Mouse (Mus musculus) ES-E14 (cell line): ENCODE results near the gene Osbpl10.

Experiments used
- CHD2 ChIP-seq: IDR thresholded peaks from 2 replicates; pipeline ENCODE4 v1.6.1; 2014; ENCODE audit warnings: mild to moderate bottlenecking, low read depth, low read length, inconsistent platforms
- HCFC1 ChIP-seq: IDR thresholded peaks from 2 replicates; pipeline ENCODE4 v1.6.1; 2012; ENCODE audit warnings: low read length, inconsistent platforms, borderline replicate concordance; ENCODE audit not compliant: insufficient read depth
- ZC3H11A ChIP-seq: IDR thresholded peaks from 2 replicates; pipeline ENCODE4 v1.6.1; 2012; ENCODE audit warnings: low read depth, mild to moderate bottlenecking, inconsistent platforms, low read length, borderline replicate concordance

GRCm38 (mm10) chr9:115149011-115149756 lies 170.8 kb downstream of the Osbpl10 start:
- TF ChIP-seq HCFC1 (no peak), ZC3H11A (no peak), CHD2 (no peak)
